Mouse (Mus musculus) MEL (cell line): ENCODE results near the gene Dpf3. TPM values are rescaled to one million over a fixed set of nuclear protein-coding genes. Genes with fewer than 3 reads are reported as not detected.

Experiments used
- DNase-seq: peaks from one replicate; pipeline ENCODE4 v3.0.0; 2011; ENCODE audit warnings: low read depth, low spot score
- H3K27ac ChIP-seq: 2 replicates; pipeline ENCODE4 v1.5.1; 2012; ENCODE audit warnings: low read depth, mild to moderate bottlenecking, control low read depth, low read length, moderate library complexity; ENCODE audit not compliant: control insufficient read depth
- H3K27me3 ChIP-seq, 2 experiments: fragments of 150-350 bp in 1 of 2; sonication (generic) in 1 of 2; 2 replicates each; pipeline ENCODE4 v1.6.1; 2012; ENCODE audit warnings: low read length in 2 of 2, mild to moderate bottlenecking in 2 of 2, improper control_type of control experiment in 1 of 2, moderate library complexity in 1 of 2; ENCODE audit not compliant: insufficient read depth in 2 of 2, control insufficient read depth in 1 of 2
- H3K36me3 ChIP-seq, 2 experiments: 2 replicates each; pipeline ENCODE4 v1.6.1; 2012 to 2014; ENCODE audit warnings: low read length in 2 of 2, improper control_type of control experiment in 1 of 2, inconsistent platforms in 1 of 2, mild to moderate bottlenecking in 1 of 2; ENCODE audit not compliant: insufficient read depth in 2 of 2, control insufficient read depth in 1 of 2
- H3K4me1 ChIP-seq, 2 experiments: fragments of 150-350 bp in 1 of 2; sonication (generic) in 1 of 2; 2 replicates each; pipeline ENCODE4 v1.6.1; 2012; ENCODE audit warnings: low read length in 2 of 2, improper control_type of control experiment in 1 of 2, mild to moderate bottlenecking in 1 of 2; ENCODE audit not compliant: insufficient read depth in 2 of 2, control insufficient read depth in 1 of 2
- H3K4me3 ChIP-seq, 2 experiments: fragments of 150-350 bp in 1 of 2; sonication (generic) in 1 of 2; 2 replicates each; pipeline ENCODE4 v1.5.1; 2012; ENCODE audit warnings: low read depth in 2 of 2, low read length in 2 of 2, mild to moderate bottlenecking in 2 of 2, moderate library complexity in 2 of 2, control low read depth in 1 of 2, improper control_type of control experiment in 1 of 2; ENCODE audit not compliant: control insufficient read depth in 1 of 2, insufficient read depth in 1 of 2
- H3K79me2 ChIP-seq: 2 replicates; pipeline ENCODE4 v1.6.1; 2012; ENCODE audit warnings: mild to moderate bottlenecking, low read length, moderate library complexity; ENCODE audit not compliant: control insufficient read depth, poor library complexity, insufficient read depth
- H3K9ac ChIP-seq: 2 replicates; pipeline ENCODE4 v1.6.1; 2012; ENCODE audit warnings: low read depth, mild to moderate bottlenecking, control low read depth, low read length, moderate library complexity; ENCODE audit not compliant: control insufficient read depth, poor library complexity, severe bottlenecking
- H3K9me3 ChIP-seq: fragments of 150-350 bp; sonication (generic); replicated peaks from 2 replicates; pipeline ENCODE4 v1.6.1; 2012; ENCODE audit warnings: mild to moderate bottlenecking, low read length, improper control_type of control experiment, moderate library complexity; ENCODE audit not compliant: insufficient read depth
- CHD1 ChIP-seq: IDR thresholded peaks from 2 replicates; pipeline ENCODE4 v1.6.1; 2012; ENCODE audit warnings: low read depth, mild to moderate bottlenecking, inconsistent platforms, low read length, improper control_type of control experiment
- CTCF ChIP-seq, 3 experiments: IDR thresholded peaks in 2 of 3; conservative IDR thresholded peaks in 1 of 3; 2 replicates each; pipeline ENCODE4 v1.5.1; 2011 to 2012; ENCODE audit warnings: low read length in 3 of 3, low read depth in 2 of 3, mild to moderate bottlenecking in 2 of 3, improper control_type of control experiment in 1 of 3, inconsistent platforms in 1 of 3, mixed read lengths in 1 of 3, moderate library complexity in 1 of 3; ENCODE audit not compliant: control insufficient read depth in 1 of 3, insufficient read depth in 1 of 3, poor library complexity in 1 of 3, severe bottlenecking in 1 of 3
- E2F4 ChIP-seq: IDR thresholded peaks from 2 replicates; pipeline ENCODE4 v1.6.1; 2011; ENCODE audit warnings: low read depth, low read length, improper control_type of control experiment, borderline replicate concordance
- ELF1 ChIP-seq: IDR thresholded peaks from 2 replicates; pipeline ENCODE4 v1.6.1; 2014; ENCODE audit warnings: low read depth, mild to moderate bottlenecking, inconsistent platforms, low read length, improper control_type of control experiment, moderate library complexity
- EP300 ChIP-seq, 2 experiments: IDR thresholded peaks; 2 replicates each; pipeline ENCODE4 v1.6.1; 2011; ENCODE audit warnings: improper control_type of control experiment in 2 of 2, low read length in 2 of 2, low read depth in 1 of 2, mild to moderate bottlenecking in 1 of 2
- ETS1 ChIP-seq: IDR thresholded peaks from 2 replicates; pipeline ENCODE4 v1.6.1; 2012; ENCODE audit warnings: low read depth, mild to moderate bottlenecking, inconsistent platforms, low read length, improper control_type of control experiment, moderate library complexity
- GABPA ChIP-seq: IDR thresholded peaks from 2 replicates; pipeline ENCODE4 v1.6.1; 2012; ENCODE audit warnings: low read depth, mild to moderate bottlenecking, inconsistent platforms, low read length, improper control_type of control experiment, moderate library complexity
- GATA1 ChIP-seq: IDR thresholded peaks from 2 replicates; pipeline ENCODE4 v1.6.1; 2011; ENCODE audit warnings: low read depth, low read length, improper control_type of control experiment
- HCFC1 ChIP-seq: IDR thresholded peaks from 2 replicates; pipeline ENCODE4 v1.6.1; 2012; ENCODE audit warnings: low read depth, mild to moderate bottlenecking, inconsistent platforms, low read length, improper control_type of control experiment, moderate library complexity
- JUND ChIP-seq: IDR thresholded peaks from 2 replicates; pipeline ENCODE4 v1.6.1; 2011; ENCODE audit warnings: low read depth, mild to moderate bottlenecking, improper control_type of control experiment, low read length
- MAX ChIP-seq: IDR thresholded peaks from 2 replicates; pipeline ENCODE4 v1.6.1; 2011; ENCODE audit warnings: low read length, improper control_type of control experiment
- MAZ ChIP-seq: IDR thresholded peaks from 2 replicates; pipeline ENCODE4 v1.6.1; 2012; ENCODE audit warnings: low read depth, mild to moderate bottlenecking, inconsistent platforms, low read length, improper control_type of control experiment
- MEF2A ChIP-seq: IDR thresholded peaks from 2 replicates; pipeline ENCODE4 v1.6.1; 2014; ENCODE audit warnings: low read depth, mild to moderate bottlenecking, inconsistent platforms, low read length, improper control_type of control experiment; ENCODE audit not compliant: poor library complexity, insufficient replicate concordance, severe bottlenecking; ENCODE audit errors: extremely low read depth
- MXI1 ChIP-seq: IDR thresholded peaks from 2 replicates; pipeline ENCODE4 v1.6.1; 2011; ENCODE audit warnings: mild to moderate bottlenecking, low read depth, low read length, improper control_type of control experiment
- MYB ChIP-seq: IDR thresholded peaks from 2 replicates; pipeline ENCODE4 v1.6.1; 2011; ENCODE audit warnings: mild to moderate bottlenecking, low read depth, low read length, improper control_type of control experiment
- MYC ChIP-seq: IDR thresholded peaks from 2 replicates; pipeline ENCODE4 v1.6.1; 2011; ENCODE audit warnings: low read depth, mild to moderate bottlenecking, low read length, improper control_type of control experiment, moderate library complexity
- NELFE ChIP-seq: IDR thresholded peaks from 2 replicates; pipeline ENCODE4 v1.6.1; 2011; ENCODE audit warnings: low read depth, low read length, improper control_type of control experiment
- NRF1 ChIP-seq: IDR thresholded peaks from 2 replicates; pipeline ENCODE4 v1.6.1; 2014; ENCODE audit warnings: low read depth, mild to moderate bottlenecking, inconsistent platforms, low read length, improper control_type of control experiment, moderate library complexity; ENCODE audit not compliant: poor library complexity, insufficient read depth, severe bottlenecking
- POLR2A ChIP-seq, 2 experiments: IDR thresholded peaks; 2 replicates each; pipeline ENCODE4 v1.6.1; 2011 to 2012; ENCODE audit warnings: low read length in 2 of 2, mild to moderate bottlenecking in 2 of 2, control low read depth in 1 of 2, improper control_type of control experiment in 1 of 2, low read depth in 1 of 2, moderate library complexity in 1 of 2; ENCODE audit not compliant: control insufficient read depth in 1 of 2, insufficient read depth in 1 of 2, poor library complexity in 1 of 2
- POLR2AphosphoS2 ChIP-seq: IDR thresholded peaks from 2 replicates; pipeline ENCODE4 v1.6.1; 2011; ENCODE audit warnings: low read length, improper control_type of control experiment
- RAD21 ChIP-seq: IDR thresholded peaks from 2 replicates; pipeline ENCODE4 v1.6.1; 2011; ENCODE audit warnings: mild to moderate bottlenecking, low read depth, low read length, improper control_type of control experiment
- RCOR1 ChIP-seq: IDR thresholded peaks from 2 replicates; pipeline ENCODE4 v1.6.1; 2012; ENCODE audit warnings: low read depth, mild to moderate bottlenecking, inconsistent platforms, low read length, improper control_type of control experiment
- SIN3A ChIP-seq: IDR thresholded peaks from 2 replicates; pipeline ENCODE4 v1.6.1; 2012; ENCODE audit warnings: low read length, improper control_type of control experiment, inconsistent platforms
- SMC3 ChIP-seq: IDR thresholded peaks from 2 replicates; pipeline ENCODE4 v1.6.1; 2011; ENCODE audit warnings: low read depth, low read length, improper control_type of control experiment
- TAL1 ChIP-seq: IDR thresholded peaks from 2 replicates; pipeline ENCODE4 v1.6.1; 2012; ENCODE audit warnings: mild to moderate bottlenecking, inconsistent platforms, low read length, moderate library complexity, mixed read lengths
- TBP ChIP-seq: IDR thresholded peaks from 2 replicates; pipeline ENCODE4 v1.8.0; 2011; ENCODE audit warnings: low read depth, low read length, improper control_type of control experiment
- TCF12 ChIP-seq: IDR thresholded peaks from 2 replicates; pipeline ENCODE4 v1.6.1; 2014; ENCODE audit warnings: low read depth, mild to moderate bottlenecking, inconsistent platforms, low read length, improper control_type of control experiment, moderate library complexity
- UBTF ChIP-seq: IDR thresholded peaks from 2 replicates; pipeline ENCODE4 v1.6.1; 2012; ENCODE audit warnings: low read depth, mild to moderate bottlenecking, inconsistent platforms, low read length, improper control_type of control experiment, moderate library complexity, borderline replicate concordance; ENCODE audit not compliant: insufficient read depth
- USF1 ChIP-seq: IDR thresholded peaks from 2 replicates; pipeline ENCODE4 v1.6.1; 2014; ENCODE audit warnings: low read depth, mild to moderate bottlenecking, inconsistent platforms, low read length, improper control_type of control experiment, moderate library complexity
- USF2 ChIP-seq, 2 experiments: IDR thresholded peaks; 2 replicates each; pipeline ENCODE4 v1.6.1; 2011 to 2012; ENCODE audit warnings: improper control_type of control experiment in 2 of 2, low read length in 2 of 2, borderline replicate concordance in 1 of 2, inconsistent platforms in 1 of 2, low read depth in 1 of 2, mild to moderate bottlenecking in 1 of 2; ENCODE audit not compliant: insufficient read depth in 1 of 2
- ZC3H11A ChIP-seq: IDR thresholded peaks from 2 replicates; pipeline ENCODE4 v1.6.1; 2012; ENCODE audit warnings: low read depth, mild to moderate bottlenecking, inconsistent platforms, low read length, improper control_type of control experiment
- ZKSCAN1 ChIP-seq: IDR thresholded peaks from 2 replicates; pipeline ENCODE4 v1.6.1; 2012; ENCODE audit warnings: low read depth, mild to moderate bottlenecking, inconsistent platforms, low read length, improper control_type of control experiment, moderate library complexity
- ZMIZ1 ChIP-seq: IDR thresholded peaks from 2 replicates; pipeline ENCODE4 v1.6.1; 2012; ENCODE audit warnings: low read depth, mild to moderate bottlenecking, inconsistent platforms, low read length, improper control_type of control experiment, moderate library complexity
- ZNF384 ChIP-seq: IDR thresholded peaks from 2 replicates; pipeline ENCODE4 v1.6.1; 2012; ENCODE audit warnings: low read depth, mild to moderate bottlenecking, inconsistent platforms, low read length, improper control_type of control experiment
- polyA plus RNA-seq, 2 experiments: library from polyadenylated mRNA; stranded (reverse) in 1 of 2; unstranded in 1 of 2; fragments of >175 nt in 1 of 2; fragments of >200 nt in 1 of 2; gene quantifications; 2 replicates each; pipeline versions ENCODE4 v1.2.1 to v1.2.4; 2012; ENCODE audit warnings: low replicate concordance in 2 of 2, low read depth in 1 of 2; ENCODE audit not compliant: insufficient read length in 2 of 2, insufficient read depth in 1 of 2, missing spikeins in 1 of 2
- total RNA-seq: library from RNA; depleted of rRNA; stranded (reverse); fragments of 300-350 nt; gene quantifications from 2 replicates; pipeline ENCODE4 v1.2.3, GENCODE M21; 2012

The Dpf3 gene
- total and polyA plus RNA-seq, 3 experiments: 4.2 to 6.8 TPM; not detected in 1

GRCm38 (mm10) chr12:83497959-83498358 is 10.4 kb upstream of the Dpf3 start (continued):
- TF ChIP-seq ETS1: no peak
- TF ChIP-seq ZC3H11A: peak; percentile 25
- TF ChIP-seq GABPA: no peak
- TF ChIP-seq ZKSCAN1: no peak

DNA sequence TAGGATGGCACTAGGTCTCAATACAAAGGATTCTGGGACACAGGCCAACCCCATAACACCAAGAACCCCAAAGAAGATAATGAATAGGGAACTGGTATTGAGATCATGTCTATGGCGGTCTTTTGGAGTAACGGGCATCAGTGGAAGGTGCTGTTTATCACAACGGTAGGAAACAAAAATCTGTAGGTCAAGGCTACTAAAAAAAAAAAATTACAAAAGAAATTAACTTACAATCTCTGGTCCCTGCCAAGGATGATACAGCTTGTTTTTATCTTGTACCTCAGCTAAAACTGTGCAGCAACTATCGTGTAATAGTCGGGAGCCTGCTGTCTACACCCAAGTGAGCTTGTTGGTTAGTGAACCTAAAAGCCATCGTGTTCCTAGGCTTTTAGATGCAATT is 9.2 kb upstream of the Dpf3 start:
- Histone ChIP-seq H3K9ac (no peak overlapping the region), H3K79me2 (no peaks in the 10 kb centered on the region), H3K9me3 (no peaks in the 10 kb centered on the region), H3K36me3 (peaks cover 0 to 7% of the 10 kb centered on the region in 2 experiments; a peak in 2 of 4 replicates), H3K27ac (peak overlapping the region; percentile 7; the same call in 1 of the 2 replicates), H3K4me3 (no peak overlapping the region), H3K4me1 (peaks cover 9% of the 10 kb centered on the region in 2 experiments), H3K27me3 (no peaks in the 10 kb centered on the region)
- DNase-seq: peak; percentile 91
- no peak for TF ChIP-seq GABPA
- peak; percentile 94 for TF ChIP-seq ETS1
- no peak for TF ChIP-seq CTCF (IDR thresholded peaks at IDR 0.05 in 2 of 3, conservative IDR thresholded peaks at IDR 0.05 in 1 of 3; ENCODE audit: control insufficient read depth in 1 of 3, insufficient read depth in 1 of 3, low read depth in 2 of 3, low read length in 3 of 3, poor library complexity in 1 of 3, severe bottlenecking in 1 of 3)
- TF ChIP-seq MEF2A: peak; percentile 39; the same call in 1 of the 2 replicates
- 0 out of 2 replicates have a peak, but pooled peaks have one; percentile 53 for TF ChIP-seq MAZ
- TF ChIP-seq USF1: no peak
- TF ChIP-seq ZMIZ1: no peak
- peak; percentile 96 to 97 for TF ChIP-seq EP300 (IDR thresholded peaks at IDR 0.05; ENCODE audit: low read depth in 1 of 2, low read length in 2 of 2)
- TF ChIP-seq TCF12: peak; percentile 89
- no peak for TF ChIP-seq NELFE
- TF ChIP-seq NRF1: no peak
- TF ChIP-seq MXI1: no peak
- TF ChIP-seq RCOR1: peak; percentile 99
- TF ChIP-seq TAL1: no peak
- no peak for TF ChIP-seq UBTF
- no peak for TF ChIP-seq CHD1
- TF ChIP-seq HCFC1: 0 out of 2 replicates have a peak, but pooled peaks have one; percentile 33
- peak; percentile 63; the same call in 1 of the 2 replicates for TF ChIP-seq MYC
- no peak for TF ChIP-seq POLR2A (IDR thresholded peaks at IDR 0.05; ENCODE audit: control insufficient read depth in 1 of 2, insufficient read depth in 1 of 2, low read depth in 1 of 2, low read length in 2 of 2, poor library complexity in 1 of 2)
- no peak for TF ChIP-seq RAD21
- TF ChIP-seq TBP: no peak; the same call in 1 of the 2 replicates
- peak; percentile 87 for TF ChIP-seq GATA1
- no peak for TF ChIP-seq POLR2AphosphoS2
- peak; percentile 26; the same call in 1 of the 2 replicates for TF ChIP-seq SMC3
- peak; percentile 97 for TF ChIP-seq MYB
- peak; percentile 81 for TF ChIP-seq SIN3A
- TF ChIP-seq ZKSCAN1: no peak
- TF ChIP-seq JUND: no peak; the same call in 1 of the 2 replicates
- no peak for TF ChIP-seq ELF1
- TF ChIP-seq MAX: 0 out of 2 replicates have a peak, but pooled peaks have one; percentile 39
- TF ChIP-seq USF2 (IDR thresholded peaks at IDR 0.05; ENCODE audit: borderline replicate concordance in 1 of 2, insufficient read depth in 1 of 2, low read depth in 1 of 2, low read length in 2 of 2): no peak
- TF ChIP-seq ZNF384: peak; percentile 95
- 0 out of 2 replicates have a peak, but pooled peaks have one; percentile 26 for TF ChIP-seq ZC3H11A
- TF ChIP-seq E2F4: no peak
